Mouse (Mus musculus) liver, postnatal 0 days (tissue): Measurements from ENCODE around the gene Marcksl1. TPM values are rescaled to one million over a fixed set of nuclear protein-coding genes. Genes with fewer than 3 reads are reported as not detected.
"Not testable (repeated sequence)": the region's sequence is repeated elsewhere in the genome, so short reads cannot be mapped to it uniquely, and the experiment has no call there.

Experiments used
- ATAC-seq: fragments of 200-750 bp; cut with Nextera tagmentation; 2 replicates; pipeline ENCODE4 v1.8.0; 2017; ENCODE audit warnings: mild to moderate bottlenecking, moderate library complexity
- DNase-seq: peaks from one replicate; pipeline ENCODE4 v3.0.0-alpha.2; 2016
- H3K27ac ChIP-seq: fragments of 300-500 bp; sonication (generic); 2 replicates; pipeline ENCODE4 v1.5.1; 2014; ENCODE audit warnings: antibody characterized with exemption, moderate library complexity, mild to moderate bottlenecking, low read depth
- H3K27me3 ChIP-seq: fragments of 300-500 bp; sonication (generic); 2 replicates; pipeline ENCODE4 v1.6.1; 2014; ENCODE audit warnings: low read length, control low read depth, mixed read lengths; ENCODE audit not compliant: insufficient read depth
- H3K36me3 ChIP-seq: fragments of 300-500 bp; sonication (generic); replicated peaks from 2 replicates; pipeline ENCODE4 v1.6.1; 2014; ENCODE audit warnings: mild to moderate bottlenecking, control low read depth, low read length, moderate library complexity, mixed read lengths; ENCODE audit not compliant: insufficient read depth
- H3K4me1 ChIP-seq: fragments of 300-500 bp; sonication (generic); 2 replicates; pipeline ENCODE4 v1.6.1; 2014; ENCODE audit warnings: antibody characterized with exemption, mild to moderate bottlenecking, control low read depth; ENCODE audit not compliant: insufficient read depth
- H3K4me2 ChIP-seq: fragments of 300-500 bp; sonication (generic); 2 replicates; pipeline ENCODE4 v1.6.1; 2014; ENCODE audit warnings: low read depth, mild to moderate bottlenecking, low read length, moderate library complexity, mixed read lengths
- H3K4me3 ChIP-seq: fragments of 300-500 bp; sonication (generic); 2 replicates; pipeline ENCODE4 v1.5.1; 2014; ENCODE audit warnings: low read depth, low read length
- H3K9ac ChIP-seq: fragments of 300-500 bp; sonication (generic); replicated peaks from 2 replicates; pipeline ENCODE4 v1.6.1; 2014; ENCODE audit warnings: mild to moderate bottlenecking, moderate library complexity
- H3K9me3 ChIP-seq: fragments of 300-500 bp; sonication (generic); 2 replicates; pipeline ENCODE4 v1.6.1; 2016; ENCODE audit warnings: mild to moderate bottlenecking, control low read depth, low read length, mixed read lengths
- CTCF ChIP-seq: sonication (generic); IDR thresholded peaks from 2 replicates; pipeline ENCODE4 v1.5.1; 2016; ENCODE audit warnings: antibody characterized with exemption, low read depth
- EP300 ChIP-seq: IDR thresholded peaks from 2 replicates; pipeline ENCODE4 v1.6.1; 2016; ENCODE audit warnings: antibody characterized with exemption, low read depth, mild to moderate bottlenecking
- WGBS: fragments of 180-500 bp; shearing (Covaris S2); extraction: QIAGEN DNeasy Blood & Tissue Kit; methylation state at CpG from one replicate; pipeline ENCODE4 v1.1.7; 2014; ENCODE audit not compliant: insufficient replicate concordance; 5-methylcytosine and 5-hydroxymethylcytosine counted together
- polyA plus RNA-seq: library from polyadenylated mRNA; unstranded; fragments of >200 nt; fragmentation: Nextera tagmentation; extraction: Ambion mirVana; gene quantifications from 2 replicates; pipeline ENCODE4 v1.2.1, GENCODE M21; 2015

Gene Marcksl1
- polyA plus RNA-seq, 1 experiment from 2014 or later, result 42.7 TPM

GRCm38 (mm10) chr4:129518519-129518918 lies 5.1 kb downstream of the Marcksl1 start:
- TF ChIP-seq CTCF (no peak), EP300 (no peak)
- no peak overlapping the region for H3K4me2 ChIP-seq
- ATAC-seq, result no peak
- H3K4me3 ChIP-seq, result no peak overlapping the region
- H3K36me3 ChIP-seq, result peaks cover 58% of the 10 kb centered on the region
- peaks cover 4% of the 10 kb centered on the region; the same call in 1 of the 2 replicates for H3K27me3 ChIP-seq
- H3K9ac ChIP-seq, result no peak overlapping the region
- no peaks in the 10 kb centered on the region for H3K9me3 ChIP-seq
- 87% methylated on average over 8 of the region's 8 CpGs for WGBS
- no peak overlapping the region for H3K27ac ChIP-seq
- DNase-seq, result no peak
- peaks cover 11% of the 10 kb centered on the region for H3K4me1 ChIP-seq

- H3K27ac ChIP-seq, result no peak overlapping the region
- no peaks in the 10 kb centered on the region for H3K27me3 ChIP-seq
- no peak overlapping the region for H3K4me2 ChIP-seq
- no peak overlapping the region for H3K9ac ChIP-seq
- H3K4me1 ChIP-seq, result peaks cover 7% of the 10 kb centered on the region; the same call in 1 of the 2 replicates
- TF ChIP-seq CTCF (no peak), EP300 (no peak)
- WGBS, result 82% methylated on average over 5 of the region's 5 CpGs
- ATAC-seq, result no peak
- peaks cover 77% of the 10 kb centered on the region for H3K36me3 ChIP-seq
- DNase-seq, result no peak
- H3K9me3 ChIP-seq, result no peaks in the 10 kb centered on the region
- no peak overlapping the region for H3K4me3 ChIP-seq
Observed at GRCm38 (mm10) chr4:129525338-129525737, 12.0 kb downstream of the Marcksl1 start.

GRCm38 (mm10) chr4:129525889-129526288 lies 12.5 kb downstream of the Marcksl1 start:
- 70% methylated on average over 3 of the region's 3 CpGs for WGBS
- ATAC-seq (no peak), DNase-seq (no peak)
- H3K9ac ChIP-seq, result no peak overlapping the region
- no peak for TF ChIP-seq CTCF
- no peak for TF ChIP-seq EP300
- H3K27ac ChIP-seq, result no peak overlapping the region
- H3K9me3 ChIP-seq, result no peaks in the 10 kb centered on the region
- no peak overlapping the region for H3K4me2 ChIP-seq
- H3K36me3 ChIP-seq, result peaks cover 75% of the 10 kb centered on the region
- H3K27me3 ChIP-seq, result no peaks in the 10 kb centered on the region
- peaks cover 7% of the 10 kb centered on the region; the same call in 1 of the 2 replicates for H3K4me1 ChIP-seq
- no peak overlapping the region for H3K4me3 ChIP-seq

DNA sequence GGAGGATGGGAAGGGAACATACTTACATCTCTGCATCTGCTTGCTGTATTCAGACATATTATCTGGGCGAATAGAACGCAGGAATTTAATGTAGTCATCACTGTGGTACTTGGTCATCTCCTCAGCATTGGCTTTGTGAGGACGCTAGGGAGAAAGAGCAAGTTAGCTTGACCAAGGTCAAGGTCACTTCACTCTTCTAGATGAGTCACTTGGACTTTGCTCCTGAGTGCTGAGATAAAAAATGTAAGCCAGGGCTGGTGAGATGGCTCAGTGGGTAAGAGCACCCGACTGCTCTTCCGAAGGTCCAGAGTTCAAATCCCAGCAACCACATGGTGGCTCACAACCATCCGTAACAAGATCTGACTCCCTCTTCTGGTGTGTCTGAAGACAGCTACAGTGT lies 15.5 kb downstream of the Marcksl1 start:
- not testable (repeated sequence) for ATAC-seq, H3K27ac ChIP-seq, H3K27me3 ChIP-seq, H3K4me3 ChIP-seq, H3K4me1 ChIP-seq, DNase-seq, H3K4me2 ChIP-seq, H3K9ac ChIP-seq, H3K9me3 ChIP-seq
- peaks cover 66% of the 10 kb centered on the region for H3K36me3 ChIP-seq
- 85% methylated on average over 5 of the region's 6 CpGs for WGBS

DNA sequence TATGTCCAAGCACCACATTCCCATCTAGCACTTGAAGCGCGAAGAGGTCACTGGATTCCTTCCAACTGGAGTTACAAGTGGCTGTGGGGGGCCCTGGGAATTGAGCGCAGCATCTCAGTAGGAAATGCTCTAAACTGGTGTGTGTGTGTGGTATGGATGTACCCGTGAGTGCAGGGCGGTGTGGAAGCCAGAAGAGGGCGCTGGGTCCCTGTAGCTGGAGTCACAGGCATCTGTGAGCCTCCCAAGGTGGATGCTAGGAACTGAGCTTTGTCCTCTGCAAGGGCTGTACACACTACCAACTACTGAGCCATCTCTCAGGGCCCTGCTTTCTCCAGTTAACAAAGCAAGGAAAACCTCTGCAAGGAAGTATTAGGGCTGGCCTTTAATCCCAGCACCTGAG lies 26.6 kb downstream of the Marcksl1 start:
- H3K4me3 ChIP-seq, result no peak overlapping the region
- WGBS, result 82% methylated on average over 6 of the region's 6 CpGs
- no peaks in the 10 kb centered on the region for H3K9me3 ChIP-seq
- no peak overlapping the region for H3K27ac ChIP-seq
- TF ChIP-seq EP300 (no peak), CTCF (peak; percentile 71)
- ATAC-seq (no peak), DNase-seq (peak; percentile 67)
- H3K9ac ChIP-seq, result no peak overlapping the region; the same call in 1 of the 2 replicates
- H3K4me2 ChIP-seq, result no peak overlapping the region
- H3K27me3 ChIP-seq, result no peaks in the 10 kb centered on the region
- H3K4me1 ChIP-seq, result peaks cover 17% of the 10 kb centered on the region
- peaks cover 11% of the 10 kb centered on the region; the same call in 1 of the 2 replicates for H3K36me3 ChIP-seq

GRCm38 (mm10) chr4:129541868-129542591 lies 28.6 kb downstream of the Marcksl1 start:
- DNase-seq (peak; percentile 29), ATAC-seq (no peak)
- Histone ChIP-seq H3K4me1 (peaks cover 17% of the 10 kb centered on the region), H3K9me3 (no peaks in the 10 kb centered on the region), H3K4me2 (peak overlapping the region; percentile 93), H3K4me3 (peak overlapping the region; percentile 98), H3K27me3 (no peaks in the 10 kb centered on the region), H3K9ac (peak overlapping the region; percentile 94), H3K36me3 (peaks cover 8% of the 10 kb centered on the region; the same call in 1 of the 2 replicates), H3K27ac (peak overlapping the region; percentile 81)
- under 1% methylated on average over 30 of the region's 30 CpGs for WGBS
- TF ChIP-seq EP300 (no peak), CTCF (peak; percentile 57)
